Mouse (Mus musculus) naive thymus-derived CD4-positive, alpha-beta T cell, adult 5 months (primary cell): Measurements from ENCODE around the gene Rwdd4a. TPM values are rescaled to one million over a fixed set of nuclear protein-coding genes. Genes with fewer than 3 reads are reported as not detected.

ENCODE experiments used
- polyA plus RNA-seq: library from polyadenylated mRNA; unstranded; fragments of 100-300 nt; shearing (Covaris generic); gene quantifications from one replicate; pipeline ENCODE4 v1.2.1, GENCODE M21; 2017

The Rwdd4a gene
- polyA plus RNA-seq, result 31.6 TPM

DNA sequence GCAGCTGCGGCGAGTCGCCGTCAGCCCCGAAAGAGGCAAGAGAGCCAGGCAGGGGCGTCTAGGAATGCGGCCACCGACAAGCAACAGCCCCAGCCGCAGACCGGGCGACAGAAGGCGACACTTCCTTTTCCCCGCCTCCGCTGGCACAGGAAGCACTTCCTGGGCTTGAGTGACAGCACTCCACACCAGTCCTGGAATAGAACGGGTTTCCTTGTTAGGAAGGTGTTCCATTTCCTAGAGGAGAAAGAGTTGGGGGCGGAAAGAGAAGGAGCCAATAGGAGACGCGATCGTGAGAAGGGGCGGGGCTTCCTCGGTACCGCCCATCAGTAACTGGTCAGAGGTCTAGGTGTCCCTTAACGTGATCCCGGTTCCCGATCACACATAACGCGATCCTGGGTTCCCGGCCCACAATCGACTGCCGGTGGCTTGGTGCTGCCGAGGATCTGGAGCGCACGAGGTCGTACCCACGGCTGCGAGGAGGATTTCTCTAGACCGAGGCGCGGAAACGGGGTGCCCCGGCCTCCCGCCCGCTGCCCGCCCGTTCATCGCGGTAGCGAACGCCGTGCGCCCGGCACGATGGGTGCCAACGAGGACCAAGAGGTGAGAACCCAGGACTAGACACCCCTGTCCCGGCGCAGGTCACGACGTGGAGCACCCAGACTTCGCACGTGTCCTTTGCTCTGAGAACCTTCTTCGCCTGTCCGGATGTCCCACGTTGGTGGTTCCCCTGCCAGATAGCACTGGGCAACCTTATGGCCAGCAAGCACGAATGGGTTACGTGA lies at the start of gene Rwdd4a, which contains the start of gene Trappc11:
Rwdd4a (plus strand) TSS at position 321 of the 782 bp plus-strand sequence.
Trappc11 (minus strand) TSS at position 127 of the 782 bp plus-strand sequence.

Other genes starting within 250 kb of the Rwdd4a start
- 0.10 TPM for gene Stox2, start 87.3 kb upstream of the Rwdd4a start, polyA plus RNA-seq
- 38.4 TPM for gene Trappc11, start 194 bp upstream of the Rwdd4a start, polyA plus RNA-seq
- 56.9 TPM for gene Ing2, start 141.9 kb downstream of the Rwdd4a start, polyA plus RNA-seq
- gene Cdkn2aip, start 180.3 kb downstream of the Rwdd4a start, polyA plus RNA-seq, result 89.2 TPM